Mouse (Mus musculus) megakaryocyte-erythroid progenitor cell, adult 5 weeks (primary cell): Measurements from ENCODE around the gene Matn4. TPM values are rescaled to one million over a fixed set of nuclear protein-coding genes. Genes with fewer than 3 reads are reported as not detected.

ENCODE experiments used
- polyA plus RNA-seq: library from polyadenylated mRNA; stranded (reverse); fragments of >175 nt; gene quantifications from 2 replicates; pipeline ENCODE4 v1.2.3, GENCODE M21; 2012

Gene Matn4
- polyA plus RNA-seq: 0.04 TPM in 1 of 2 replicates, not detected in the other

GRCm38 (mm10) chr2:164405060-164405459, at the start of gene Matn4:
Gene Matn4 (minus strand): TSS chr2:164405160.

GRCm38 (mm10) chr2:164443460-164444000, 38.6 kb upstream of the Matn4 start, which contains the start of gene Sdc4:
Gene Sdc4 (minus strand): TSS chr2:164443887.

GRCm38 (mm10) chr2:164402906-164403305, 2.1 kb downstream of the Matn4 start, which contains the start of gene Rbpjl:
Gene Rbpjl (plus strand): TSS chr2:164403141.

GRCm38 (mm10) chr2:164389020-164389419, 15.9 kb downstream of the Matn4 start, which contains the start of gene Slpi:
Gene Slpi (minus strand): TSS chr2:164389095.

Other genes with a start within 250 kb of the Matn4 start
- 0.45 and 0.82 TPM in 2 replicates for gene Kcns1, start 234.0 kb downstream of the Matn4 start, polyA plus RNA-seq
- not detected in 2 replicates for gene Wfdc5, start 222.4 kb downstream of the Matn4 start, polyA plus RNA-seq
- not detected in 2 replicates for gene Wfdc12, start 214.6 kb downstream of the Matn4 start, polyA plus RNA-seq
- not detected in 2 replicates for gene Wfdc15a, start 205.0 kb downstream of the Matn4 start, polyA plus RNA-seq
- not detected in 2 replicates for gene Wfdc15b, start 183.5 kb downstream of the Matn4 start, polyA plus RNA-seq
- gene Svs2, start 166.7 kb downstream of the Matn4 start, polyA plus RNA-seq: not detected in 2 replicates
- not detected in 2 replicates for gene Svs3b, start 148.5 kb downstream of the Matn4 start, polyA plus RNA-seq
- gene Svs4, start 126.7 kb downstream of the Matn4 start, polyA plus RNA-seq: not detected in 2 replicates
- gene Svs3a, start 115.9 kb downstream of the Matn4 start, polyA plus RNA-seq: not detected in 2 replicates
- not detected in 2 replicates for gene Svs6, start 88.4 kb downstream of the Matn4 start, polyA plus RNA-seq
- not detected in 2 replicates for gene Svs5, start 72.4 kb downstream of the Matn4 start, polyA plus RNA-seq
- 23.0 and 53.6 TPM in 2 replicates for gene Slpi, start 16.1 kb downstream of the Matn4 start, polyA plus RNA-seq
- not detected in 2 replicates for gene Rbpjl, start 2.0 kb downstream of the Matn4 start, polyA plus RNA-seq
- 2.3 and 2.6 TPM in 2 replicates for gene Sdc4, start 38.7 kb upstream of the Matn4 start, polyA plus RNA-seq
- gene Sys1, start 51.8 kb upstream of the Matn4 start, polyA plus RNA-seq: 121 and 142 TPM in 2 replicates
- 1.2 and 2.3 TPM in 2 replicates for gene Gm20458, start 55.8 kb upstream of the Matn4 start, polyA plus RNA-seq
- gene Trp53tg5, start 68.6 kb upstream of the Matn4 start, polyA plus RNA-seq: not detected in 2 replicates
- gene Dbndd2, start 80.9 kb upstream of the Matn4 start, polyA plus RNA-seq: 0.61 and 1.8 TPM in 2 replicates
- gene Pigt, start 92.4 kb upstream of the Matn4 start, polyA plus RNA-seq: 231 and 267 TPM in 2 replicates
- 0.11 TPM in 1 of 2 replicates, not detected in the other for gene Wfdc2, start 157.3 kb upstream of the Matn4 start, polyA plus RNA-seq
- not detected in 2 replicates for gene Spint3, start 168.3 kb upstream of the Matn4 start, polyA plus RNA-seq
- gene Wfdc6a, start 180.3 kb upstream of the Matn4 start, polyA plus RNA-seq: not detected in 2 replicates
- not detected in 2 replicates for gene Eppin, start 188.4 kb upstream of the Matn4 start, polyA plus RNA-seq
- not detected in 2 replicates for gene Wfdc6b, start 208.4 kb upstream of the Matn4 start, polyA plus RNA-seq
- not detected in 2 replicates for gene Wfdc8, start 208.5 kb upstream of the Matn4 start, polyA plus RNA-seq
- 0.17 TPM in 1 of 2 replicates, not detected in the other for gene Wfdc16, start 233.6 kb upstream of the Matn4 start, polyA plus RNA-seq